Comparison of ENCODE assay signal across 23 mouse cellular contexts in the genomic region with DNA sequence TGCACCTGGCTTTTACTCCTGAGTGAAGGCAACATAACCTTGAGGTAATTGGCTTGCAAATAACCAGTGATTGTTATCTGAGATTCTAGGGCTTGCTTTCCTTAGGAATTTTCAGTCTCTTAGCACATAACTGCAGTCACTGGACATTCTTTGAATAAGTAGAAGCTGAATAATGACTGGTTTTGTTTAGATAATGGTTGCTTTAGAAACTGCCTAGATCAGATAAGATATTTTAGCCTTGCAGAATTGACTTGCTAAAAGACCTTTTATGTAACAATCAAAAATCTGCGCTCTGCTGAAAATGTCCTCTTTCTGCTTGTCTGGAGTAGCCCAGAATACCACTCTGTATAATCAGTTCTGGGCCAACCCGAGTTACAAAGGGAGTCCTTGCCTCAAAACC. TPM values are rescaled to one million over a fixed set of nuclear protein-coding genes. Genes with fewer than 3 reads are reported as not detected.
"Had no signal": no experiment of that assay in that cellular context is flagged by ENCODE, and none has a peak within 500 bp of the region (broad histone marks: within the 10 kb centered on the region; RNA-seq: fewer than 3 reads in every experiment).

No protein-coding gene starts in this region.

- H3K27ac ChIP-seq: layer of hippocampus, adult 2 months; limb, embryonic 13.5 days; liver, embryonic 14.5 days; midbrain, embryonic 10.5 days; neural tube, embryonic 15.5 days had no signal

- H3K4me1 ChIP-seq: limb, embryonic 13.5 days; midbrain, embryonic 10.5 days; neural tube, embryonic 15.5 days had no signal

- H3K27me3 ChIP-seq: limb, embryonic 13.5 days; neural tube, embryonic 15.5 days had no signal

- H3K9me3 ChIP-seq: limb, embryonic 13.5 days; midbrain, embryonic 10.5 days; neural tube, embryonic 15.5 days had no signal

- H3K4me3 ChIP-seq: layer of hippocampus, adult 2 months; limb, embryonic 13.5 days; midbrain, embryonic 10.5 days; myocyte; neural tube, embryonic 15.5 days had no signal

- H3K9ac ChIP-seq: limb, embryonic 13.5 days; liver, embryonic 14.5 days; neural tube, embryonic 15.5 days had no signal

- H3K36me3 ChIP-seq: limb, embryonic 13.5 days; midbrain, embryonic 10.5 days; neural tube, embryonic 15.5 days had no signal

- H3K4me2 ChIP-seq: limb, embryonic 13.5 days; neural tube, embryonic 15.5 days had no signal

- DNase-seq: kidney, adult 8-10 months; kidney, postnatal 10 days; kidney, postnatal 4 days; left cerebral cortex, postnatal 4 days; lung, postnatal 4 days; midbrain, embryonic 14.5 days; right cerebral cortex, adult 18-20 months; right cerebral cortex, postnatal 25 days; spleen, adult 18-20 months; thymus, adult 18-20 months; thymus, postnatal 14 days had no signal

RNA-seq across cellular contexts. Expression of a gene that starts 2.3 kb away (rescaled TPM):
- total RNA-seq: layer of hippocampus, adult 2 months; left cerebral cortex, adult 18-20 months; left cerebral cortex, postnatal 10 days; left cerebral cortex, postnatal 4 days; liver, adult 2 months; megakaryocyte, adult 5-6 weeks had no signal
- polyA plus RNA-seq: limb, embryonic 13.5 days; liver, adult 2 months; liver, embryonic 14.5 days; midbrain, embryonic 10.5 days; midbrain, embryonic 14.5 days; myocyte; neural tube, embryonic 11.5 days; neural tube, embryonic 15.5 days; stomach, embryonic 14.5 days had no signal

RNA-seq across cellular contexts. Expression of a gene that starts 19.5 kb away (rescaled TPM):
- total RNA-seq: liver, adult 2 months; megakaryocyte, adult 5-6 weeks had no signal
- polyA plus RNA-seq: limb, embryonic 13.5 days; liver, adult 2 months; liver, embryonic 14.5 days; midbrain, embryonic 10.5 days; midbrain, embryonic 14.5 days; myocyte; neural tube, embryonic 11.5 days had no signal
